Mouse (Mus musculus): ENCODE results near the gene Smim26. TPM values are rescaled to one million over a fixed set of nuclear protein-coding genes. Genes with fewer than 3 reads are reported as not detected.

The Smim26 gene
- total RNA-seq, 2 experiments from 2014 or later = 44.2 to 46.1 TPM

DNA sequence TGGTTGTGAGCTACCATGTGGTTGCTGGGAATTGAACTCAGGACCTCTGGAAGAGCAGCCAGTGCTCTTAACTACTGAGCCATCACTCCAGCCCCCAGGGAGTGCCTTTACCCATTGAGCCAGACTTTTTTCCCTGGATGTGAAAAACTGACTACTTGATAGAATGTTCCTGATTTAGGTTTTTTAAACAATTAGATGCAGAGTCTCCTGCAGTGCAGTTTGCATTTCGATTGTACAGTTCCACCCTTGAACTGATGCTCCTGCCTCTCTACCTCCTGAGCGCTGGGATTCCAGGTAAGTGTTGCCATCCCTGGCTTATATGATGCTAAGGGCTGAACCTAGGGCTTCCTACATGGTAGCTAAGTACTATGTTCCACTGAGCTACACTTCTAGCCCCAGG, 4.2 kb downstream of the Smim26 start:
- no peak overlapping the region for H3K27ac ChIP-seq
- no peak overlapping the region for H3K4me3 ChIP-seq
- no peak for DNase-seq (ENCODE audit: extremely low spot score in 1 of 2, low spot score in 2 of 2)
- TF ChIP-seq CTCF (IDR thresholded peaks at IDR 0.05) = no peak
- intact Hi-C loops (cut with DNase I) = no loop called here

GRCm38 (mm10) chr2:144599831-144600687, 6.2 kb downstream of the Smim26 start, which contains the start of gene Dtd1:
Dtd1 (plus strand) TSS chr2:144599897.
- H3K4me3 ChIP-seq = peak within 1 kb of the TSS; percentile 67
- peak; percentile 93 for TF ChIP-seq CTCF (IDR thresholded peaks at IDR 0.05)
- intact Hi-C loops (cut with DNase I) = loop anchor here (5.0 kb wide), 1 partner anchor 987 kb away; no protein-coding TSS in a partner anchor
- DNase-seq (ENCODE audit: extremely low spot score in 1 of 2, low spot score in 2 of 2) = peak; percentile 90
- peak within 1 kb of the TSS; percentile 98 for H3K27ac ChIP-seq

GRCm38 (mm10) chr2:144601576-144601975, 7.7 kb downstream of the Smim26 start:
- H3K4me3 ChIP-seq = no peak overlapping the region
- intact Hi-C loops (cut with DNase I) = loop anchor here (5.0 kb wide), 1 partner anchor 986 kb away; no protein-coding TSS in a partner anchor
- DNase-seq (ENCODE audit: extremely low spot score in 1 of 2, low spot score in 2 of 2) = no peak
- no peak overlapping the region for H3K27ac ChIP-seq
- no peak for TF ChIP-seq CTCF (IDR thresholded peaks at IDR 0.05)

DNA sequence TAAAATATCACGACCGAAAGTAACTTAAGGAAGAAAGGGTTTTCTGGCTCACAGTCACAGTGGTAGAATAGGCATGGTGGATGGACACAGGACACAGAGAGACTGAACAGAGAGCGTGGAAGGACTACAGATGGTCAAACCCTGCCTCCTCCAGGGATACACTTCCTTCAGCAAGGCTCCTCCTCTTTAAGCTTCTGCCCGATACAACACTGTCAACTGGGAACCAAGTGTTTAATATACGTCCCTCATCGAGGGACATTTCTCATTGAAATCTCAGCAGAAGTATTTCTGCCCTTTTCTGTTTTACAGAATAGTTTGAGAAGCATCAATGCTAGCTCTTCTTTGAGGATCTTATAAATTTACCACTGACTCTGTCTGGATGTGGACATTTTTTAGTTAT, 20.1 kb downstream of the Smim26 start:
- intact Hi-C loops (cut with DNase I) = no loop called here
- Histone ChIP-seq H3K27ac (no peak overlapping the region), H3K4me3 (no peak overlapping the region)
- TF ChIP-seq CTCF (IDR thresholded peaks at IDR 0.05) = no peak
- no peak for DNase-seq (ENCODE audit: extremely low spot score in 1 of 2, low spot score in 2 of 2)

GRCm38 (mm10) chr2:144617074-144617874, 23.4 kb downstream of the Smim26 start:
- no peak overlapping the region for H3K4me3 ChIP-seq
- DNase-seq (ENCODE audit: extremely low spot score in 1 of 2, low spot score in 2 of 2) = no peak
- intact Hi-C loops (cut with DNase I) = no loop called here
- no peak for TF ChIP-seq CTCF (IDR thresholded peaks at IDR 0.05)
- H3K27ac ChIP-seq = no peak overlapping the region

DNA sequence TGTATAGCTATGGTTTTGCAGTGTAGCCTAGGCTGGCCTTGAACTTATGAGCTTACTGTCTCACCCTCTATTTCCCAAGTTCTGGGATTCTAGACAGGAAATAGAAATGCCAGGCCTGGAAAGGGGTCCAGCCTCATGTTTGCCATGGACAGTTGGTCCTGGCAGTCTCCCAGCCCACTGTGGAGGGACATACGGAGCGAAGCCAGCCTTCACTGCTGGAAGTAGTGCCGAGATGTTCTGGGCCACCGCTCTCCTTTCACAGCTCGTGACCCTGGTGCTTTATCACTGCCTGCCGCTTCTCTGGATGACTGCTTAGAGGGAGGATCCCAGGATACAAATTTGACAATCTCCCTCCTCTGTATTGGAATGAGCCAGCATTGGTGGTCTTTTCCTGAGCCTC, 27.6 kb downstream of the Smim26 start:
- intact Hi-C loops (cut with DNase I) = no loop called here
- DNase-seq (ENCODE audit: extremely low spot score in 1 of 2, low spot score in 2 of 2) = no peak

DNA sequence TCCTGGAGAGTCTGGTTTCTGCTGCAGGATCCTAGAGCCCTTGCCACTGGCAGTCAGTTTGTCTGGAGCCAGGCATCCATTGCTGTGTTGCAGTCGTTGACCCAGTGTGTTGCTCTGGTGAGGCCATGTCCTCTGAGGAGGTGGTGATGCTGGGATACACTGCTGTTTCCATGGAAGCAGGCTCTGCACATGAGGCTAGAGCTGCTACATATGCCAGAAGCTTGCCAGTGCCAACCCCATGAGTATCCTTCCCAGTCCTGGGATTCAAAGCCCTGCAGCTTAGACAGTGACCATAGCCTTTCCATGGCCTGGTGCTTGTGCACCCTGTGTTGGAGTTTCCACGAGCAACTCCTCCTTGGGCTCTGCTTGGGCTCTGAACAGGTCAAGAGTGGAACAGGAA, 39.7 kb downstream of the Smim26 start:
- DNase-seq (ENCODE audit: extremely low spot score in 1 of 2, low spot score in 2 of 2) = no peak
- Histone ChIP-seq H3K4me3 (no peak overlapping the region), H3K27ac (no peak overlapping the region)
- intact Hi-C loops (cut with DNase I) = loop anchor here (10.0 kb wide), 1 partner anchor 661 kb away; no protein-coding TSS in a partner anchor
- TF ChIP-seq CTCF (IDR thresholded peaks at IDR 0.05) = no peak

More for the DNA sequence above, 27.6 kb downstream of the Smim26 start:
- no peak for TF ChIP-seq CTCF (IDR thresholded peaks at IDR 0.05)
- H3K4me3 ChIP-seq = no peak overlapping the region
- H3K27ac ChIP-seq = no peak overlapping the region

GRCm38 (mm10) chr2:144634231-144634630, 40.4 kb downstream of the Smim26 start:
- intact Hi-C loops (cut with DNase I) = loop anchor here (10.0 kb wide), 1 partner anchor 661 kb away; no protein-coding TSS in a partner anchor
- no peak overlapping the region for H3K27ac ChIP-seq

GRCm38 (mm10) chr2:144634729-144635128, 40.9 kb downstream of the Smim26 start:
- intact Hi-C loops (cut with DNase I) = loop anchor here (5.0 to 10.0 kb wide), 3 partner anchors 533 to 883 kb away; partner anchors contain the start of gene Slc24a3
- TF ChIP-seq CTCF (IDR thresholded peaks at IDR 0.05) = no peak

More at GRCm38 (mm10) chr2:144634231-144634630, 40.4 kb downstream of the Smim26 start:
- no peak overlapping the region for H3K4me3 ChIP-seq
- DNase-seq (ENCODE audit: extremely low spot score in 1 of 2, low spot score in 2 of 2) = no peak
- no peak for TF ChIP-seq CTCF (IDR thresholded peaks at IDR 0.05)

GRCm38 (mm10) chr2:144635644-144636320, 41.9 kb downstream of the Smim26 start:
- peak; percentile 99 for TF ChIP-seq CTCF (IDR thresholded peaks at IDR 0.05)
- no peak overlapping the region for H3K27ac ChIP-seq
- H3K4me3 ChIP-seq = no peak overlapping the region
- peak; percentile 74 to 78 for DNase-seq (ENCODE audit: extremely low spot score in 1 of 2, low spot score in 2 of 2)
- intact Hi-C loops (cut with DNase I) = loop anchor here (1.0 to 10.0 kb wide), 5 partner anchors 233 to 952 kb away; partner anchors contain the start of gene Slc24a3

More at GRCm38 (mm10) chr2:144634729-144635128, 40.9 kb downstream of the Smim26 start:
- Histone ChIP-seq H3K4me3 (no peak overlapping the region), H3K27ac (no peak overlapping the region)
- DNase-seq (ENCODE audit: extremely low spot score in 1 of 2, low spot score in 2 of 2) = no peak

GRCm38 (mm10) chr2:144637204-144637603, 43.4 kb downstream of the Smim26 start:
- DNase-seq (ENCODE audit: extremely low spot score in 1 of 2, low spot score in 2 of 2) = no peak
- intact Hi-C loops (cut with DNase I) = loop anchor here (2.0 to 10.0 kb wide), 4 partner anchors 232 to 880 kb away; partner anchors contain the start of gene Slc24a3
- H3K27ac ChIP-seq = no peak overlapping the region
- H3K4me3 ChIP-seq = no peak overlapping the region
- TF ChIP-seq CTCF (IDR thresholded peaks at IDR 0.05) = no peak
